Mouse (Mus musculus): ENCODE measurements at regions not wholly inside any gene's neighbourhood (a gene's known extent, or its start where the extent isn't known, plus 50 kb on each side); places are given as distances from the start of the nearest gene placed in this dataset.
A peak's percentile ranks its signal among the peaks of the same experiment; 100 is the strongest.

DNA sequence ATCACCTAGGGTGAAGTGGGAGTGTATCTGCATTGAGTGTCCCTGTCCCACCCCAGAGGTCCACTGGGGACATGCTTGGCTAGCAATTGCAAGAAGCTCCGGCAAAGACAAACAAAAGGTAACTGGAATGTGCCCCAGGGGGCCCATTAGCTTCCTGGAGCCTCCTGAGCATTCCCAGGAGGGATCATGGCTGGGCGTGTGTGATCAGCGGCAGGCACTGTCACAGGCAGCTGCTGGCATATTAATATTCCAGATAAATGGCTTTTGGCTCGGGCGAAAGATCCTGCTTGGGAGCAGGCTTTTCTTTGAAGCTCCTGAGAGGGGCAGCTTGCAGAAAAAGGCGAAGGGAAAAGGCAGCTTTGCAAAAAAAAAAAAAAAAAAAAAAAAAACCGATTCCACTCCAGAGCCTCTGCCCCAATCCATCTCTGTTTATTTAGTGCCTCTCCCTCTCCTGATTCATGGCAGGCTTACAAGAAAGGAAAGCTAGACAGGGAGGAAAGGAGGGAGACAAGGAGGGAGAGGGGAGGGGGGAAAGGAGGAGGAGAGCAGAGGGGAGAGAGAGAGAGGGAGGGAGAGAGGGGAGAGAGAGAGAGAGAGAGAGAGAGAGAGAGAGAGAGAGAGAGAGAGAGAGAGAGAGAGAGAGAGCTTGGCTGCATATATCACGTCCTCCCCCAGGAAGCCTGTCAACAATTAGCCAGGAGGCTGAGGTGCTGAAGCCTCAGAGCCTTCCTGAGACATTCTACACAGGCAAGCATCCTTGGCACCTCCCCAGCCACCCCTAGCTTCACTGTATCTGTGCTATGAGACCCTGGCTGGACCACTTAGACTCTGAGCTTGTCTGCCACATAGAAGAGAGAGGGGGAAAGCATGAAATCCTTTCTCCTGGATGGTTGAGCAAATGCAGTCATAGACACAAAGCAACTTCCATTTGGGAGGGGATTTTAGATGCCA is 443.4 kb upstream of the Zmiz1 start:
- DNase-seq = no peak

- DNase-seq = no peak
Measured at GRCm38 (mm10) chr14:25017860-25018259, 441.1 kb upstream of the Zmiz1 start.

GRCm38 (mm10) chr14:25019306-25019905 is 439.6 kb upstream of the Zmiz1 start:
- DNase-seq = no peak

DNA sequence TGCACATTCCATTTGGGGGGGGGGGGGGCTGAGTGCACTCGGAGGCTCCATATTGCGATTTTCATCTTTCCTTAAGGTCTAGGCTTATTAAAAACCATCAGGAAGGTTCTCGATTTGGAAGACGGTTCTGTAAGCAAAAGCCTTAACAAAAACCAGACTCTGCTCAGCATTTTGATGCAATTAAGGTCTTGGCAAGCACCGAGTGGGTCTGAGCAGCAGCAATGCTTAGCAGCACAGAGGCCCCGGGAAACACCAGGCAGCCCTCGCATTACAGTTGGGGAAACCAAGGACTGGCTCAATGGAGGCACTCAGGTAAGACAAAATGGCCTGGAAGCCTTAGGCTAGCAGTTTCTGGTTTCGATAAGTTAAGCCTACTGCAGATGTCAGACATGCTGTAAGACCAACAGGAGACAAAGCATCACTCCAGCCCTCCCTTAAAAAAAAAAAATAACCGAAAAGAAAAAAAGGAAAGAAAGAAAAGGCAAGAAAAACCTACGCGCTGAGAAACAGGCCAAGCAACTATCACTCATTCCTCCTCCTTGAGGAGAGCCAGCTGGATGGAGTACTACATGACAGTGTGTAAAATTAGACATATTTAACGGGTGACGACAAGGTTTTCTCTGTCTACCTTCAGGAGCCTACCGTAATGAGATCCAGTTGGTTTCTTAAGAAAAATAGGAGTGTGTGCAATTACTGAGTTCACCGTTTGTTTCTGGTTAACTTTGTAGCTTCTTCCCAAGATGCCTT is 436.3 kb upstream of the Zmiz1 start:
- DNase-seq = no peak

DNA sequence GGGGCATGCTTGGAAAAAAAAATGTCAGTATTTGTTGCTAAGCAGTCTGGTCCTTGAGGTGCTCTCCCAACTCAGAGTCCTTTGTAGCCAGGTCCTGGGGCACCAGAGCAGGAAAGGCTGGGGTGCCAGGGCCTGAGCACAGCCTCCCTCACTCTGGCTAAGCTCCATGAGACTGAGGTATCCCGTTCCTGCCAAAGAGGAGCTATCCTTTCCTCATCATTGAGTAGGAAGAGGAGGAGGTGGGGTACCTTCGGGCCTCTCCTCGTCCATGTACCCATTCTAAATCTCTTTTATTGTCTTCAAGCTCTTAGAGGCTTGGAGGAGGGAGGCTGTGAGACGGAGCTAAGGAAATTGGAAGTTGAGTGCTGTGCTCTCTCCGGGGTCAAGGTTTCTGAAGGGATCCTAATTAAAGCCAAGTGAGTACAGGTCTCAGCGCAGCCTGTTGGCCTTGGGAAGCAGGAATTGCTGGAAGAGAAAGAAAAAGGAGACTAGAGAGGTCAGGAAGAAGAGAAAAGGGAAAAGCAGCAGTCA is 435.6 kb upstream of the Zmiz1 start:
- DNase-seq = no peak

DNA sequence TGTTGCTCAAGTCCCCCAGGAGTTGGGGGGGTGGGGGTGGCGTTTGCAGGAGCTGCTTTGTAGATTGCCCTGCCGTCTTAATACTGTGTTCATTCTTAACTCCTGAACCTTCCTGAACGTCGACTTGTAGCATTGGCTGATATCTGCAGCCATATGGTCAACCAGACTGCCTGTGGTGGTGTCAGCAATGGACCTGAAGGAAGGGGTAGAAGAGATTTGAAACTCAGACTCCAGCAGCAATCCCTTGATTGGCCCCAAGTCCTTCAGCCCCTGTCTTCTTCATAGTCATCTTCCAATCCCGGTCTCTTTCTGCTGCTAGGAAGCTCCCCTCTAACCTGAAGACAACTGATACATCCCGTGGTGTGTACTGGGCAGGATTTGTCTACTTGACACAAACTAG is 433.9 kb upstream of the Zmiz1 start:
- no peak for DNase-seq

GRCm38 (mm10) chr14:25027076-25027475 is 431.9 kb upstream of the Zmiz1 start:
- DNase-seq = no peak

- no peak for DNase-seq
Measured at GRCm38 (mm10) chr14:25027842-25028241, 431.1 kb upstream of the Zmiz1 start.

DNA sequence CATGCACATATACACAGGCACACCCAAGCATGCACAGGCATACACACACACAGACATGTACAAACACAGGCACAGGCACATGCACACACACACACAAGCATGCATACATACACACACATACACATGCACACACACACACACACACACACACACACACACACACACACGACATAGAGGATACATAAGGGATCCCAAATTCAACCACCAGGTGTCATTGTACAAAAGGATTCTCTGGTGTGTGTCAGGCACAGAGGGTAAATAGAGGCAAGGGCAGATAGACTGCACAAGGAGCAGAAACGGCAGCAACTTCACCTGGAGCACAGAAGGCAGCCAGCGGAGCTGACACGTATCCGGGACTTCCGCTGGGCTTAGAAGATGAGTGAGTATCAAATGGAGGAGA is 428.1 kb upstream of the Zmiz1 start:
- DNase-seq = no peak

- peak; percentile 73 for DNase-seq
Measured at GRCm38 (mm10) chr14:25031756-25032680, 427.0 kb upstream of the Zmiz1 start.

GRCm38 (mm10) chr14:25032899-25033298 is 426.1 kb upstream of the Zmiz1 start:
- no peak for DNase-seq

DNA sequence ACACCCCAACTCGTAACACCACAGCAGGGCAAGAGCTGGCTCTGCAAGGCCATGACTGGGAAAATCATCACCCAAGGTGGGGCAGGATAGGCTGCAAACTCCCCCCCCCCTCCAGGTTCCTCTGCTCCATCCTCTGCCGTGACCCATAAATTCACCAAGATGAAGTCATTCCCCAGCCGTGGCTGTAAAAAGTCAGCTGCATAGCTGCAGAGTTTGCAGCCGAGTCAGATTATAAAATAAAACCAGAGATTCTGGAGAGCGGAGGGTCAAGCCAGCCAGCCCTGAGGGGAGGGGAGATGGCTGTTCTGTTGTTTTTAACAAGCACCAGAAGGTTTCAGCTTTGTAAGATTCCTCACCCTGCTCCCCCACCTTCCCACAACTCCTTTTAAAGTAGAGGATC is 416.7 kb upstream of the Zmiz1 start:
- no peak for DNase-seq

- DNase-seq = peak; percentile 21
Measured at GRCm38 (mm10) chr14:25044106-25044505, 414.9 kb upstream of the Zmiz1 start.

DNA sequence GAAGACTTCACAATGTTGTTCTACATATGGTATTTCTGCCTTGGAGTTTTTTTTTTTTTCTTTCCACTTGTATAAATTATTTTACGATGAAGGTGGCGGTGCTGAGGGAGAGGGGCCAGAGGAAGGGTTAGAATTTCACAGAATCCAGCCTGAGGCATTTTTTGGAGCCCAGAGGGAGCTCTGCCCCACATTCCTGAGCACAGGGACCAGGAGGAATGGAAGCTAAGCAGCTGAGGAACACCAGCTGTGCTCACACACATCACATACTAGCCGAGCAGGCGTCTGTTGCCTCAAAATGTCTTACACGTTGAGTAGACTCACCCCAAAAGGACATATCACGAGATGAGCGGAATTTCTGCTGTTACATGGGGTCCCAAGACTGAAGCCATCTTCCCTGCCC is 414.1 kb upstream of the Zmiz1 start:
- DNase-seq = no peak

DNA sequence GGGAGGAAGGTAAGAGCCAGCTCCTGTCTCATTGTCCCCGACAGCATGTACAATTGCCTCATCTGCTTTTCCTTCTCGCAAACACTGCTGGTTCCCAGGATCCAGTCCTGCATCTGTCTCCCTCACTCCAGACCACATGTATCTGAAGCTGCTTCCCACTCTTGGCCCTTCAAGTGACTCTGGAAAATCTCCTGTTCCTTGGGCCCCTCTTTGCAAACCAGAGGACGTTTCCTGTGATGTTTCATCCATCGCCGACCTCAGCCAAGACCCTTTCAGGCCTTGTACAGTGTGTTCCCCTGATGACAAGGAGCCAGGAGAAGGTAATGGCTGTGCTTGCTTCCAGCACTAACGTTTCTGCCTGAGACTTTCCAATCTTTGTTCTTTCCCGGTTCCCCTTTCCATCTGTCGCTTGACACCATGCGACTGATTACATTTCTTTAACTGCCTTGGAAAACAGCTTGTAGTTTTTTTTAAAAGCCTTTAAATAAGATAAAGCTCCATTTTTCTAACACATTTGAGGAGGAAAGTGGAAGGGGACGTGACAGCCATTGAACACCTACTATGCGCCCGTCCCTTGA is 408.2 kb upstream of the Zmiz1 start:
- no peak for DNase-seq

- DNase-seq = no peak
Measured at GRCm38 (mm10) chr14:25052175-25052574, 406.8 kb upstream of the Zmiz1 start.

DNA sequence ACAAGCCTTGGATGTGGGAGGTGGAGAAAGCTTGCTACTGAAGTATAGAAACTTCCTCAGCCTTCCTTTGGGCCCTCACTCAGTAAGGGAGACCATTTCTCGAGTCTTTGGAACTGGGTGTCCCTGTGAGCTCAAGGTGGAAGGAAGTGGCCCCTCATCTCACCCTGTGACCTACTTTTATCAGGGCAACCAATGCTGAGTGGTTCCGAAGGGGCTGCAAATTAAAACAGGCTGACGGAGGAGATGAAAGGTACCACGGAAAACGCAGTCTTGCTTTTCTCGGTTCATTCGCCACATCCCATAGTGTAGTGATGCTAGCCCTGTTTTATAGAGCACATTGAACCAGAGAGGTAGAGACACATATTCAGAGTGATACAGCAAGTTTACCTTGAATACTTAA is 399.6 kb upstream of the Zmiz1 start:
- DNase-seq = no peak

DNA sequence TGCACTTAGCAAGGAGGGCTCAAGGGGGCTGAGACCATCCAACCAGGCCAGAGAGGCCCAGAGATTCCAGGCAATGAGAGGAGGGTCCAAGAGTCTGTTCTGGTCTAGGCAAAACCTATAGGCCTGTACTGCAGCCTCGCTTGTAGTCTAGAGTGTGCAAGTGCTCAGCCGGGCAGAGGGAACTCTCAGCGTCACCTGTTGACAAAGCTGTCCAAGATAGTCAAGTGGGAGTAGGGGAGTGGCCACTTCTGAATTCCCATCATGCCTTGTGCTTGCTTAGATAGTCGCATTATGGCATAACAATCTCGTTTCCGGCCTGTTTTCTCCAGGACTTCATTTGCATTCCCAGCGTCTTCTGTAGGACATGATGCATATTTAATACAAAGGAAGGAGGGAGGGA is 398.7 kb upstream of the Zmiz1 start:
- DNase-seq = no peak

- no peak for DNase-seq
Measured at GRCm38 (mm10) chr14:25063090-25063489, 395.9 kb upstream of the Zmiz1 start.

DNA sequence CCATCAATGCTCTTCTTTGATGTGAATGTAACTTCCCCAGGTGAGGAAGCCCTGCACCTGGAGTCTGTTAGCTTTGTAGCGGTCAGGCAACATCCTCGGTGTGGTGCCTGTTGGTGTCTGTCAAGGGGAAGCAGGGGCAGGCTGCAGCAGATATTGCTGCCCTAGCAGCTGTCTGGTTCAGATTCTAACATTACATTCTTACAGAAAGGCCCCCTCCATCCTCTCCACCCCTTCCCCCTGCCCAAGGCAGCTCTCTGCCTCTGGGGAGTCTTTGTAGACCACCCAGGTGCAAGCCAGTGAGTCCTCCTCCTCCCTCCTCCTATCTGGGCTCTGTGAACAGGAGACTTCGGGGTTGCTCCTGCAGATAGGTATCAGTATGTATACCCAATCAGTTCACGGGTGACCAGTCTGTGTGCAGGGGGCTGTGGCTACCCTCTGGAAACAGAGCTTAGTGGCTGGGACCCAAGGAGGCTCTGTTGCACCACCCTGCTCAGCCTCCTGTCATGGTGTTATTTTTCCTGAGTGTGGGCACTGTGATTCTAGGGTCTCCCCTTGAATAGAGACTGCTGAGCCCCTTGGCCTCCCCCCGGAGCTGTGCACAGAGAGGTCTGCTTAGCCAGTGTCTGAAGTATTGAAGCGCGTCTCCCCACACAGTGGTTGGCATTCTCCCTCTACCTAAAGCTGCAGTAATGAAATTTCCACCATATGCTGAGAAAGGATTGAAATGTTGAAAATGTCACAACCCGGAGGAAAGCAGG is 394.6 kb upstream of the Zmiz1 start:
- no peak for DNase-seq

GRCm38 (mm10) chr14:25067435-25067834 is 391.6 kb upstream of the Zmiz1 start:
- DNase-seq = no peak
